Mouse (Mus musculus): ENCODE results near the gene Olfr313. TPM values are rescaled to one million over a fixed set of nuclear protein-coding genes. Genes with fewer than 3 reads are reported as not detected.
"Not testable (repeated sequence)": the region's sequence is repeated elsewhere in the genome, so short reads cannot be mapped to it uniquely, and the experiment has no call there.

Olfr313 gene
- not detected in 2 replicates for polyA plus RNA-seq (2012; rRNA removed)

DNA sequence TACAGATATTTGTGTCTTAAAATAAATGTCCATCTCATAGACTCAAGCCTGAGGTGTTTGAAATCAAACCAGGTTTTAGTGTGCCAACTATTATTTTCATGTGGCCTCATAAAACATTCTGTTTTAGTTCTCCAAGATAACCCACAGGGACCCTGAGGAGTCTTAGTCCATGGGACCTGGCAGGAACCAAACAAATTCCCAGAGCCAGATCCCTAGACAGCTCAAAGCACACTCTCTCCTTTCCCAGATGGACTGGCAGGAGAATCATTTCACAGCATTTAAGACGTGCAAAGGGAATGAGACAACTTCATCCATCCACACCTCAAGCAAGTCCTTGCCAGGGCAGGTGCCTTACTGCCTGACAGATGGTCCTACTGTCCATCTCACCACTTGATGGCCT is at the start of gene Olfr313:
TSS of gene Olfr313 (plus strand) at position 301 of the 400 bp plus-strand sequence.
- not testable (repeated sequence) for H3K4me3 ChIP-seq (ENCODE audit: extremely low read depth, insufficient read depth, insufficient read length); DNase-seq (ENCODE audit: low read depth in 1 of 2, low spot score in 2 of 2); H3K36me3 ChIP-seq (ENCODE audit: control insufficient read depth, insufficient read depth, low read length); H3K4me1 ChIP-seq (ENCODE audit: control insufficient read depth, insufficient read depth, insufficient read length); H3K27ac ChIP-seq (ENCODE audit: insufficient read depth, low read length); H3K27me3 ChIP-seq (ENCODE audit: control insufficient read depth, insufficient read depth, low read length)
- WGBS, result 64% methylated on average over 1 of the region's 1 CpGs

DNA sequence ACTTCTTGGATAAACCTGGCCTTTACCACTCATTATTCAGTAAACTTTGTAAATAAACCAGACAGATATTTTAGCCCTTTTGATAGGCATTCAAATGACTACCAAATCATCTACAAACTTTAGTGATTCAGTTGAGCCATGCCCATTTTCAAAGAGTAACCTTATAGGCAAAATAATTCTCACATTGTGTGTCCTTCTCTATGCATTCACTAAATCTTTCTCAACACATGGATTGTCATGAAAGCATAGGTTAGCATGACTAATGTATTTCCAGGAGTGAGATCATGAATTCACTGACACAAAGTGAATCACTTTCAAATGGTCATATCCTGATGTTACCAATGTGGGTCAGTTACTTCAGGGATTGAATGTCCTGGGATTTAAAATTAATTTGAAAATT is 41.9 kb upstream of the Olfr313 start, which contains the start of gene Olfr315:
TSS of gene Olfr315 (plus strand) at position 301 of the 400 bp plus-strand sequence.
- TF ChIP-seq POLR2A (IDR thresholded peaks at IDR 0.05; ENCODE audit: low read depth, low read length) (no peak), CTCF (IDR thresholded peaks at IDR 0.05; ENCODE audit: extremely low read depth, insufficient read depth, insufficient read length, insufficient replicate concordance) (no peak)
- DNase-seq (ENCODE audit: low read depth in 1 of 2, low spot score in 2 of 2), result no peak
- no peaks in the 10 kb centered on the region for H3K4me1 ChIP-seq (ENCODE audit: control insufficient read depth, insufficient read depth, insufficient read length)
- no peaks in the 10 kb centered on the region for H3K27me3 ChIP-seq (ENCODE audit: control insufficient read depth, insufficient read depth, low read length)
- H3K36me3 ChIP-seq (ENCODE audit: control insufficient read depth, insufficient read depth, low read length), result no peaks in the 10 kb centered on the region
- no peak within 1 kb of the TSS for H3K4me3 ChIP-seq (ENCODE audit: extremely low read depth, insufficient read depth, insufficient read length)
- no peak within 1 kb of the TSS for H3K27ac ChIP-seq (ENCODE audit: insufficient read depth, low read length)

DNA sequence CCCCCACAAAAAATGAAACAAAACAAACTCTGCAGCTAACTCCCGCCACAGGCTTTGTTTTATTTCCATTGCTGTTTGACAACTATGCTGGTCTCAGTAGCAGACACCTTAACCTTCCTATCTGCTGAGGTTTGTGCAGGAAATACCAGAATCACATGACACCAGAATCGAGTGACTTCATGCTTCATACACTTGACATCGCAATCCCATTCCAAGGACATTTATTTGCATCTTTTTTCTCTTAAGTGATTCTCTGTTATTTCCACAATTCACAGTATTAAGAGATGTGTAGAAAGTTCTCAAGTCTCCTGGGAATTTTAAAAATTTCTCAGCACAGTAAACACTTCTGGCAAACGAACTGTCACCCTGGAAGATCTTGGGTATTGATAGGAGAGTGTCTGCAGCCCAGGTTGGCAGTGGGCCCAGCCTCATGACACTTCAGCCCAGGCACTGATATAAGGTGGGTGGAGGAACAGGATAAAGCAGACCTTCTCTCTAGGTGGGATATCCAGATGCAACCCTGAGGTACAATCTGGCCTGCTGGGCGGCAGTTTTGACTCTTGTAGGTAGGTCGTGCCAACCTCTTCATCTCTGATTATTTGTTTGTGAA is 32.2 kb upstream of the Olfr313 start, which contains the start of gene Olfr314:
TSS of gene Olfr314 (plus strand) at position 473 of the 610 bp plus-strand sequence.
- WGBS, result 59% methylated on average over 6 of the region's 6 CpGs
- Histone ChIP-seq H3K27me3 (ENCODE audit: control insufficient read depth, insufficient read depth, low read length) (no peaks in the 10 kb centered on the region), H3K36me3 (ENCODE audit: control insufficient read depth, insufficient read depth, low read length) (no peaks in the 10 kb centered on the region), H3K4me1 (ENCODE audit: control insufficient read depth, insufficient read depth, insufficient read length) (no peaks in the 10 kb centered on the region; the same call in 1 of the 2 replicates), H3K27ac (ENCODE audit: insufficient read depth, low read length) (no peak within 1 kb of the TSS), H3K4me3 (ENCODE audit: extremely low read depth, insufficient read depth, insufficient read length) (no peak within 1 kb of the TSS)
- no peak for TF ChIP-seq CTCF (IDR thresholded peaks at IDR 0.05; ENCODE audit: extremely low read depth, insufficient read depth, insufficient read length, insufficient replicate concordance)
- TF ChIP-seq POLR2A (IDR thresholded peaks at IDR 0.05; ENCODE audit: low read depth, low read length), result no peak
- DNase-seq (ENCODE audit: low read depth in 1 of 2, low spot score in 2 of 2), result no peak

DNA sequence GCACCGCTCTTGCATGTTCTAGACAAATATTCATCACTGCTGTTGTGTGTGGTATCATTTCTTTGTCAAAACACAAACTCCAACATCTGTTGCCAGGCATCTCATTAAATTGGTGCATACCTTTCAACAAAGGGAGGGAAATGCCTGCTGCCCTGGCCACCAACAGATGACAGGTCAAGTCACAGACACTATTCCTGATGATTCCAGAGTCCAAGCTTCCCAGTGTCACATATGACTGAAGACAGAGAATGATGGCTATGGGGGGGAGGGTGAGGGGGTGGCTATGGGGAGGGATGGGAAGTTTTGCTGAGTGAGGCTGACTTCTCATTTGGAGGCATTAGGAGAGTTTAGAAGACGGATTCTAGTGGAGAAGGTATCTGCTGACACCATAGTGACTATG is 30.6 kb upstream of the Olfr313 start:
- DNase-seq (ENCODE audit: low read depth in 1 of 2, low spot score in 2 of 2), result no peak
- H3K4me1 ChIP-seq (ENCODE audit: control insufficient read depth, insufficient read depth, insufficient read length), result no peaks in the 10 kb centered on the region; the same call in 1 of the 2 replicates
- no peak overlapping the region for H3K27ac ChIP-seq (ENCODE audit: insufficient read depth, low read length)
- no peaks in the 10 kb centered on the region for H3K36me3 ChIP-seq (ENCODE audit: control insufficient read depth, insufficient read depth, low read length)
- TF ChIP-seq CTCF (IDR thresholded peaks at IDR 0.05; ENCODE audit: extremely low read depth, insufficient read depth, insufficient read length, insufficient replicate concordance) (no peak), POLR2A (IDR thresholded peaks at IDR 0.05; ENCODE audit: low read depth, low read length) (no peak)
- WGBS, result 86% methylated on average over 2 of the region's 2 CpGs
- no peak overlapping the region for H3K4me3 ChIP-seq (ENCODE audit: extremely low read depth, insufficient read depth, insufficient read length)
- no peaks in the 10 kb centered on the region for H3K27me3 ChIP-seq (ENCODE audit: control insufficient read depth, insufficient read depth, low read length)

DNA sequence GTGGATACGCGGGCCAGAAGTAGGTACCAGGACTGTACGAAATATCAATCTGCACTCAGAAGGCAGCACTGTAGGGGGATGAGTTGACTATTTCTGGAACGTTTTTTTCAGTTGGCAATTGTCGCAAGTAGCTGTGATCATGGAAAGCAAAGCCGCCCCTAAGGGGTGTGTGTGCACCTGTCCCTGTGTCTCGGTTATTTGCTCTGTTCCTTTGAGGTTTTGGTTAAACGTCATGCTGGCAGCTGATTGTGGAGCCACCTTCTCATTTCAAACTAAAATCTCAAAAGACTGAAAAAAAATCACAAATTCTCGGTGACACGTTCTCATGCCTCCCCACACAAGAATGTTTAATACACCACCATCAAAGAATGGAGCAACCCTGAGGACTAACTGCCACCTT is 27.1 kb upstream of the Olfr313 start:
- Histone ChIP-seq H3K4me1 (ENCODE audit: control insufficient read depth, insufficient read depth, insufficient read length) (no peaks in the 10 kb centered on the region; the same call in 1 of the 2 replicates), H3K36me3 (ENCODE audit: control insufficient read depth, insufficient read depth, low read length) (no peaks in the 10 kb centered on the region), H3K27me3 (ENCODE audit: control insufficient read depth, insufficient read depth, low read length) (no peaks in the 10 kb centered on the region), H3K4me3 (ENCODE audit: extremely low read depth, insufficient read depth, insufficient read length) (no peak overlapping the region), H3K27ac (ENCODE audit: insufficient read depth, low read length) (no peak overlapping the region)
- no peak for TF ChIP-seq POLR2A (IDR thresholded peaks at IDR 0.05; ENCODE audit: low read depth, low read length)
- WGBS, result 60% methylated on average over 10 of the region's 10 CpGs
- no peak for DNase-seq (ENCODE audit: low read depth in 1 of 2, low spot score in 2 of 2)

DNA sequence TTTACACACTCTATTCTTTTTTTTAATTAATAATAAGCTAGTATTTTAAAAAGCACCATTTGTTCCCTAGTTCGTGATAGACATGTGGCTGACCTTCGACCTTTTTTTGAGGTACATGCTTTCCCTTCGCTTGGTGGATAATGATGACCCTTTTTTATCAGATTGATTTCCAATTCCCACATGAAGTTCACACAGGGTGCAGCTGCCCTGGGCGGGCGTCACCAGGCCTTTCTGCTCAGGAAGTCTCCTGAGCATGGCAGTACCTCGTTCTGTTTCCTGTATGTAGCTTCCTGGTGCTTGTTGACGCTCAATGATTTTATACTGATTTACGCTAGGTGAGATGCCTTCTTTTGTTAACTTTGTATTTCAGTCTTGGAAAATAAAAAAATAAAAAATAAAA is 26.5 kb upstream of the Olfr313 start:
- H3K4me3 ChIP-seq (ENCODE audit: extremely low read depth, insufficient read depth, insufficient read length), result no peak overlapping the region
- H3K4me1 ChIP-seq (ENCODE audit: control insufficient read depth, insufficient read depth, insufficient read length), result no peaks in the 10 kb centered on the region; the same call in 1 of the 2 replicates
- no peak for TF ChIP-seq CTCF (IDR thresholded peaks at IDR 0.05; ENCODE audit: extremely low read depth, insufficient read depth, insufficient read length, insufficient replicate concordance)
- no peak for TF ChIP-seq POLR2A (IDR thresholded peaks at IDR 0.05; ENCODE audit: low read depth, low read length)
- H3K36me3 ChIP-seq (ENCODE audit: control insufficient read depth, insufficient read depth, low read length), result no peaks in the 10 kb centered on the region
- H3K27me3 ChIP-seq (ENCODE audit: control insufficient read depth, insufficient read depth, low read length), result no peaks in the 10 kb centered on the region
- peak in 1 of 2 experiments; percentile 31 for DNase-seq (ENCODE audit: low read depth in 1 of 2, low spot score in 2 of 2)
- no peak overlapping the region for H3K27ac ChIP-seq (ENCODE audit: insufficient read depth, low read length)
- 38% methylated on average over 8 of the region's 8 CpGs for WGBS

DNA sequence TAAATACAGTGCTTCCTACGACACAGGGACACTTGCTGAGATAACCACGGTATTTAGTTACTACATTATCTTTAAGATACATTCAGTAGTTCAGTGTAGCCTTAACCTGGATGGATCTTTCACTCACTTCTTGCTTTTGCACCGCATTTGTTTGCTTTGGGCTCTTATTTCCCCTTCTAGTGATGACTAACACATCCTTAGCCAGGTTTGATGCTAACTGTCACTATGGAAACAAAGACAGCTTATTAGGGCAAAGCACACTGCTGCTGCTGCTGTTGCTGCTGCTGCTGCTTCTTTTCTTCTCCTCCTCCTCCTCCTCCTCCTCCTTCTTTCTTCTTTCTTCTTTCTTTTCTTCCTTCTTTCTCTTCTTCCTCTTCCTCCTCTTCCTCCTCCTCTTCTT is 25.3 kb upstream of the Olfr313 start:
- Histone ChIP-seq H3K4me1 (ENCODE audit: control insufficient read depth, insufficient read depth, insufficient read length) (no peaks in the 10 kb centered on the region; the same call in 1 of the 2 replicates), H3K27ac (ENCODE audit: insufficient read depth, low read length) (no peak overlapping the region), H3K36me3 (ENCODE audit: control insufficient read depth, insufficient read depth, low read length) (no peaks in the 10 kb centered on the region), H3K4me3 (ENCODE audit: extremely low read depth, insufficient read depth, insufficient read length) (no peak overlapping the region), H3K27me3 (ENCODE audit: control insufficient read depth, insufficient read depth, low read length) (no peaks in the 10 kb centered on the region)
- TF ChIP-seq CTCF (IDR thresholded peaks at IDR 0.05; ENCODE audit: extremely low read depth, insufficient read depth, insufficient read length, insufficient replicate concordance), result no peak
- no peak for TF ChIP-seq POLR2A (IDR thresholded peaks at IDR 0.05; ENCODE audit: low read depth, low read length)
- DNase-seq (ENCODE audit: low read depth in 1 of 2, low spot score in 2 of 2), result peak in 1 of 2 experiments; percentile 31
- 45% methylated on average over 3 of the region's 3 CpGs for WGBS
